Mouse (Mus musculus): ENCODE data around the gene Krt39. TPM values are rescaled to one million over a fixed set of nuclear protein-coding genes. Genes with fewer than 3 reads are reported as not detected.

The Krt39 gene
- polyA plus RNA-seq, 1 experiment from 2014 or later, result not detected

- no peak overlapping the region for H3K27ac ChIP-seq (replicated peaks)
- no peaks in the 10 kb centered on the region for H3K27me3 ChIP-seq
- H3K4me3 ChIP-seq, result no peak overlapping the region
- WGBS, result 83% methylated on average over 4 of the region's 4 CpGs
- H3K36me3 ChIP-seq, result no peaks in the 10 kb centered on the region
- H3K9ac ChIP-seq, result no peak overlapping the region
- H3K4me1 ChIP-seq (replicated peaks), result no peaks in the 10 kb centered on the region
- H3K9me3 ChIP-seq, result no peaks in the 10 kb centered on the region
- ATAC-seq (ENCODE audit: low read depth), result no peak
- no peak overlapping the region for H3K4me2 ChIP-seq
Observed at GRCm38 (mm10) chr11:99496460-99496859, 24.7 kb downstream of the Krt39 start.

GRCm38 (mm10) chr11:99494741-99495140 is 26.4 kb downstream of the Krt39 start:
- ATAC-seq (ENCODE audit: low read depth), result no peak
- no peak overlapping the region for H3K4me3 ChIP-seq
- H3K9ac ChIP-seq, result no peak overlapping the region
- H3K27me3 ChIP-seq, result no peaks in the 10 kb centered on the region
- H3K4me2 ChIP-seq, result no peak overlapping the region
- H3K36me3 ChIP-seq, result no peaks in the 10 kb centered on the region
- H3K4me1 ChIP-seq (replicated peaks), result no peaks in the 10 kb centered on the region
- H3K9me3 ChIP-seq, result no peaks in the 10 kb centered on the region
- no peak overlapping the region for H3K27ac ChIP-seq (replicated peaks)
- 92% methylated on average over 4 of the region's 4 CpGs for WGBS

DNA sequence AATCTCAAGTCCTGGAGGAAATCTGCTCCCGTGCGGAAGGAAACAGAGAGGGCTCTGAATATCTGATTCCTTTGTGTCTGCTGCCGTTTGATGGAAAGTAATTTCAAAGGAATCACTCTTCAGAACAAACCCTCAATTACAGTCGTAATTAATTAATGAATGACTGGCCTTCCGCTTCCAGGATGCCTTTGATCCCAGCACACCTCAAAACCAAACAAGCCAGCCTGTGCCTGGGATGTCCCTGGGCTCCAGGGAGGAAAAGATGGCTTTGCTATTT is 27.6 kb downstream of the Krt39 start:
- H3K9me3 ChIP-seq, result no peaks in the 10 kb centered on the region
- H3K4me3 ChIP-seq, result no peak overlapping the region
- no peaks in the 10 kb centered on the region for H3K27me3 ChIP-seq
- ATAC-seq (ENCODE audit: low read depth), result no peak
- no peaks in the 10 kb centered on the region for H3K4me1 ChIP-seq (replicated peaks)
- H3K36me3 ChIP-seq, result no peaks in the 10 kb centered on the region
- WGBS, result 33% methylated on average over 5 of the region's 5 CpGs
- H3K27ac ChIP-seq (replicated peaks), result no peak overlapping the region
- no peak overlapping the region for H3K4me2 ChIP-seq
- no peak overlapping the region for H3K9ac ChIP-seq

GRCm38 (mm10) chr11:99492733-99493573 is 28.2 kb downstream of the Krt39 start, which contains the start of gene Krt23:
TSS of gene Krt23 (minus strand) at chr11:99493137.
- Histone ChIP-seq H3K4me2 (no peak within 1 kb of the TSS), H3K27me3 (no peaks in the 10 kb centered on the region), H3K9ac (no peak within 1 kb of the TSS), H3K4me3 (no peak within 1 kb of the TSS), H3K9me3 (no peaks in the 10 kb centered on the region), H3K4me1 (replicated peaks) (no peaks in the 10 kb centered on the region), H3K27ac (replicated peaks) (no peak within 1 kb of the TSS), H3K36me3 (no peaks in the 10 kb centered on the region)
- 84% methylated on average over 22 of the region's 22 CpGs for WGBS
- ATAC-seq (ENCODE audit: low read depth), result no peak

DNA sequence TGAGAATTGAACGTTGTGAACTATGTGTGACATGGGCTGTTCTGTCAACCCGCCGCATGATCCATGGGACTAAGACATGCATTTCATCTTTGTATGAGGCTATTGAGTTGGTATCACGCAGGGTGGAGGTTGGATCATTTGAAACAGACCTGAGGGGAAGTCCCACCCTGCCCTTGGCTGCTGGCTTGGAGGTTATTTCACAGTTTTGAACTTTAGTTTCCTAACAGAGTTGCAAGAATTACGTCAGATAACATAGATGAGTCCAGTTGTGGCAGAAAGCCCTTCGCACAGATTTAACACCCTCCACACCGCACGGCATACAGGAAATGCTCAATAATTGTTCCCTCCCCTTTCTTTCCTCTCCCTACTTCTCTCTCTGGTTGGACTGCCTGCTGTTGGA is 30.1 kb downstream of the Krt39 start:
- ATAC-seq (ENCODE audit: low read depth), result no peak
- H3K27me3 ChIP-seq, result no peaks in the 10 kb centered on the region
- WGBS, result 88% methylated on average over 8 of the region's 8 CpGs

GRCm38 (mm10) chr11:99490624-99491023 is 30.5 kb downstream of the Krt39 start:
- 77% methylated on average over 4 of the region's 4 CpGs for WGBS
- Histone ChIP-seq H3K4me1 (replicated peaks) (no peaks in the 10 kb centered on the region), H3K36me3 (no peaks in the 10 kb centered on the region), H3K4me2 (no peak overlapping the region), H3K9ac (no peak overlapping the region), H3K9me3 (no peaks in the 10 kb centered on the region), H3K27me3 (no peaks in the 10 kb centered on the region), H3K4me3 (no peak overlapping the region), H3K27ac (replicated peaks) (no peak overlapping the region)
- no peak for ATAC-seq (ENCODE audit: low read depth)

More for the DNA sequence above, 30.1 kb downstream of the Krt39 start:
- Histone ChIP-seq H3K9ac (no peak overlapping the region), H3K27ac (replicated peaks) (no peak overlapping the region), H3K9me3 (no peaks in the 10 kb centered on the region), H3K4me3 (no peak overlapping the region), H3K4me1 (replicated peaks) (no peaks in the 10 kb centered on the region), H3K36me3 (no peaks in the 10 kb centered on the region), H3K4me2 (no peak overlapping the region)

DNA sequence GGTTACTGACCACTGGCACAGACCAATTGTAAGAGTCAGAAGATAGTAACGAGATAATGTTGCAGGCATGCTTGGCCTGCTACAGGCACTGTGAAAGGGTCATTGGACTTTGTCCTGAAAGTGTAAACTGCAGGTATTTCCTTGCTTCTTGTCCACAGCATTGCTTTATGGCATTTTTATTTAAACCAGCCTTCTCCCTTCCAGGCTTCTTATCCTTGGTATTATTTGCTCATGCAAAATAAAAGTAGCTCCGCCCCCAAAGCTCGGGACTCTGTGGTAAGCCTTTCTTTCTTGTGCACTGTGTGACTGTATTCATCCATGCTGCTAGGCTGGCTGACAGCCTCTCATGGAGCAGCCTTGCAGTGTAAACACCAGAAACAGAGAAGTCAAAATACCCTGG is 31.9 kb downstream of the Krt39 start:
- no peak overlapping the region for H3K27ac ChIP-seq (replicated peaks)
- H3K4me1 ChIP-seq (replicated peaks), result no peaks in the 10 kb centered on the region
- H3K36me3 ChIP-seq, result no peaks in the 10 kb centered on the region
- no peaks in the 10 kb centered on the region for H3K27me3 ChIP-seq
- H3K9me3 ChIP-seq, result no peaks in the 10 kb centered on the region
- H3K4me2 ChIP-seq, result no peak overlapping the region
- H3K9ac ChIP-seq, result no peak overlapping the region
- WGBS, result 57% methylated on average over 3 of the region's 3 CpGs
- no peak overlapping the region for H3K4me3 ChIP-seq
- ATAC-seq (ENCODE audit: low read depth), result no peak

DNA sequence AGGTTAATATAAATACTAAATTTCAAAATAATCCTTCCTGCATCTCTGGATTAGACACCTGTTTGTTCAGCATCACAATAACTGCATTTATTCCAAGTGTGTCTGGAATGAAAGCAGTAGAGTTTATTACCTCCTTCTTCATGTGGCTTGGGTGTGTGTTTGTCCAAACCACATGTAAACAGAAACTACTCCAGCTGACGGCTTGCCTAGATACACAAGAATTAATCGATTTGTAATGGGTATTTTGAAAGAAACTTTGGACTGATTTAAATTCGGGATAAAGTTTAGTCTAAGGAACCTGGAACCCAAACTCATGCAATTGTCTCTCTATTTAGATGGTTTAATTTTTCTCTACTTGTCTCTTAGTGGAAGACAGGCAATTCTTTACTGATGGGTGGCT is 46.2 kb downstream of the Krt39 start:
- no peak for ATAC-seq (ENCODE audit: low read depth)
- WGBS, result 82% methylated on average over 3 of the region's 3 CpGs
- no peak overlapping the region for H3K4me2 ChIP-seq
- no peaks in the 10 kb centered on the region for H3K36me3 ChIP-seq
- H3K9ac ChIP-seq, result no peak overlapping the region
- no peak overlapping the region for H3K27ac ChIP-seq (replicated peaks)
- H3K4me3 ChIP-seq, result no peak overlapping the region
- H3K4me1 ChIP-seq (replicated peaks), result no peaks in the 10 kb centered on the region
- H3K9me3 ChIP-seq, result no peaks in the 10 kb centered on the region
- H3K27me3 ChIP-seq, result no peaks in the 10 kb centered on the region

GRCm38 (mm10) chr11:99473433-99473832 is 47.7 kb downstream of the Krt39 start:
- Histone ChIP-seq H3K27me3 (no peaks in the 10 kb centered on the region), H3K36me3 (no peaks in the 10 kb centered on the region), H3K4me2 (no peak overlapping the region), H3K9me3 (no peaks in the 10 kb centered on the region), H3K9ac (no peak overlapping the region), H3K27ac (replicated peaks) (no peak overlapping the region), H3K4me3 (no peak overlapping the region), H3K4me1 (replicated peaks) (no peaks in the 10 kb centered on the region)
- ATAC-seq (ENCODE audit: low read depth), result no peak
- 79% methylated on average over 6 of the region's 6 CpGs for WGBS

GRCm38 (mm10) chr11:99472405-99472804 is 48.7 kb downstream of the Krt39 start:
- no peak overlapping the region for H3K9ac ChIP-seq
- H3K27ac ChIP-seq (replicated peaks), result no peak overlapping the region
- no peak overlapping the region for H3K4me3 ChIP-seq
- no peaks in the 10 kb centered on the region for H3K9me3 ChIP-seq
- H3K27me3 ChIP-seq, result no peaks in the 10 kb centered on the region
- 84% methylated on average over 4 of the region's 4 CpGs for WGBS
- H3K36me3 ChIP-seq, result no peaks in the 10 kb centered on the region
- no peak for ATAC-seq (ENCODE audit: low read depth)
- no peak overlapping the region for H3K4me2 ChIP-seq
- H3K4me1 ChIP-seq (replicated peaks), result no peaks in the 10 kb centered on the region

- Histone ChIP-seq H3K36me3 (no peaks in the 10 kb centered on the region), H3K4me1 (replicated peaks) (no peaks in the 10 kb centered on the region), H3K4me2 (no peak overlapping the region), H3K9me3 (no peaks in the 10 kb centered on the region), H3K9ac (no peak overlapping the region), H3K27me3 (no peaks in the 10 kb centered on the region), H3K27ac (replicated peaks) (no peak overlapping the region), H3K4me3 (no peak overlapping the region)
- no peak for ATAC-seq (ENCODE audit: low read depth)
- WGBS, result 93% methylated on average over 6 of the region's 6 CpGs
Observed at GRCm38 (mm10) chr11:99471946-99472345, 49.2 kb downstream of the Krt39 start.

GRCm38 (mm10) chr11:99469228-99469627 is 51.9 kb downstream of the Krt39 start:
- Histone ChIP-seq H3K9me3 (no peaks in the 10 kb centered on the region), H3K27me3 (no peaks in the 10 kb centered on the region), H3K27ac (replicated peaks) (no peak overlapping the region), H3K4me1 (replicated peaks) (peaks cover 8% of the 10 kb centered on the region; the same call in 1 of the 2 replicates), H3K9ac (no peak overlapping the region), H3K4me3 (no peak overlapping the region), H3K36me3 (no peaks in the 10 kb centered on the region), H3K4me2 (no peak overlapping the region)
- WGBS, result 85% methylated on average over 4 of the region's 4 CpGs
- no peak for ATAC-seq (ENCODE audit: low read depth)

DNA sequence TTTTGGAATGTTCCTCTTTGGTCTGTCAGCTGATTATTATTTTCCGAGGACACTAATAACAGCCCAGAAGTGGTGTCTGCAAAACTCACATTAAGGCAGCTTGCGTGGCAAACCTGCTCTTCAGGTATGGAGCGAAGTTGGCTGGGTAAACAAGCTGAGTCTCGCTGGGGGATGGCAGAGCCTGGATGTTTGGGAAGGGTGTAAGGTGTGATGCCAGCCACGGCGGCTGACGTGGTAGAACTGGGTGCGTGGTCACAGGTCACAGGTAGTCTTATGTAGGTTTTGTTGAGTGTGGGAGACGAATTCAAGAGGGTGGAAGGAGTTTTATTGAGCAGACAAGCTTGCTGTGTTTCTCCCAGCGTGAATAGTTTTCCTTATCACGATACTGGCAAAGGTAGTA is 52.6 kb downstream of the Krt39 start:
- Histone ChIP-seq H3K9me3 (no peaks in the 10 kb centered on the region), H3K4me3 (no peak overlapping the region), H3K4me1 (replicated peaks) (peaks cover 8% of the 10 kb centered on the region; the same call in 1 of the 2 replicates), H3K4me2 (no peak overlapping the region), H3K36me3 (no peaks in the 10 kb centered on the region), H3K27ac (replicated peaks) (no peak overlapping the region), H3K27me3 (0 out of 2 replicates have a peak, but pooled peaks cover 2% of the 10 kb centered on the region), H3K9ac (no peak overlapping the region)
- ATAC-seq (ENCODE audit: low read depth), result no peak
- WGBS, result 91% methylated on average over 11 of the region's 11 CpGs

Measured in neural tube, embryonic 13.5 days (tissue).